Mouse (Mus musculus) layer of hippocampus, adult 2 months (tissue): ENCODE measurements at regions not wholly inside any gene's neighbourhood (a gene's known extent, or its start where the extent isn't known, plus 50 kb on each side); places are given as distances from the start of the nearest gene placed in this dataset.

ENCODE experiments used
- DNase-seq, 2 experiments: peaks; one replicate each; pipeline ENCODE4 v3.0.0; 2022; ENCODE audit warnings: low spot score in 2 of 2
- H3K27ac ChIP-seq: fragments of 200-600 bp; 2 replicates; pipeline ENCODE4 v1.8.1; 2022
- H3K4me3 ChIP-seq: fragments of 200-600 bp; 2 replicates; pipeline ENCODE4 v1.8.1; 2022; ENCODE audit warnings: mild to moderate bottlenecking
- CTCF ChIP-seq: fragments of 200-600 bp; conservative IDR thresholded peaks from 2 replicates; pipeline ENCODE4 v1.8.1; 2022; ENCODE audit warnings: antibody characterized with exemption, mild to moderate bottlenecking, moderate library complexity

DNA sequence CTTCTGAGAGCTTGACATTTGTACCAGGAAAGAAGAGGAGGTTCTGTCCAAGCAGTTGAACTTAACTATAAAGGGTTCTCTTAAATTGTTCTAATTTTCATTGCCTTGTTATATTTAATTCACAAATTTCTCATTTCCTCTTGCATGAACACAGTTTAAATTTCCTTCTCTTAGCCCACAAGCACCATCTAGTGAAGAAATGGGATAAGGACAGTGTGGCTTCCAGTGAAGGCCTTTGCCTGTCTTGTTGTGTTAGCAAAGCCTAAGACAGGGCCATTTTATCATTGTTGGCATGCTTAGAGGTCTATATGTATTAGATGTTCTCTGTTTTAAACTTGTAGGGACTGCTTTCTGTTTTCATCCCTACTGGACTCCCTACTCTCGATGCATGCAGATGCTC, 110.0 kb upstream of the Paip1 start:
- TF ChIP-seq CTCF, result peak; percentile 80
- Histone ChIP-seq H3K4me3 (no peak overlapping the region), H3K27ac (no peak overlapping the region)
- peak in 1 of 2 experiments; percentile 26 for DNase-seq

DNA sequence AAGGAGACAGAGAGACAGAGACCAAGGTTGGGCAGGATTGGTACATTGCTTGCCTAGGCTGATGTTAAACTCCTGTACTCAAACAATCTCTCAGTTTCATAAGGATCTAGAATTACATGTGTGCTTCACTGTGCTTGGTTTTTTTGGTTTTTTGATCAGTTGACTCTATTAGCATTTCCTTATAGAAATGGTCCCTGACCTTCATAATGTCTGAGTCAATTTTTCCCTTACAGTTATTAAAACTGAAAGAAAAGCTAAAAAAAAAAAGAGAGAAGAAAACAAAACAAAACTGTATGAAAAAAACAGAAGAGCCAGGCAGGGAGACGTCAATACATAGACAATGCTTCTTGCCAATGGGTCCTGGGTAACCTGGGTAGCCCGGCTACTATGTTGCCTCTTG, 102.9 kb upstream of the Paip1 start:
- TF ChIP-seq CTCF, result no peak
- DNase-seq, result no peak
- no peak overlapping the region for H3K4me3 ChIP-seq
- no peak overlapping the region for H3K27ac ChIP-seq

DNA sequence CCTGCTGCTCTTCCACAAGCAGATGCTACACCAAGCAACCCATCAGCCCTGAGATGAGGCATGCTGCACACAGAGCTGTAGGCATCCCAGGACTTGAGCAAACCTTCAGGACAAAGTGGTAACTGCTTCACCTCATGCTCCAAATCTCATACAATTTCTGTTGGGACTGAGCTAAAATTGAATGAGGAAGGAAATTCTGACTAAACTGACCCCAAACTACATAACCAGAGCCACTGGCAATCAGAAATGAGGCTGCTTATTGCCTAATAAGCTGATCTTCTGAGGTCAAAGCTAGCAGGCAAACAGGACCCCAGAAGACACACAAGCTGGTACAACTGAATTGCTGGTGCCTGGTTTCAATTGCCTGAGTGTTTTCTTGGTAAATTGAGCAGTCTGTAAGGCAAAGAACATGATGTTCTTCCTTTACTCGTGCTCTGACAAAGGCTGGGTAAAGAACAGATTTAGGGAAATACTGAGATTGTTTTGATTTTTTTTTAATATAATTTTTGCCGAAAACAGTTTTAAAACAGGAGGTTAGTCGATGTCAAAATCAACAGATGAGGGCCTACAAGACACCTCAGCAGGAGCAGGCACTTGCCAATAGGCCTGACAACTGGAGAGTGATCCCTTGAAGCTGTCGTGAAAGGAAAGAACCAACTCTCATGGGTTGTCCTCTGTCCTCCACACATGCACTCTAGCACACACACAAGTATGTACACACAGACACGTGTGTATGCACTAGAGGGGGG, 101.3 kb upstream of the Paip1 start:
- no peak for TF ChIP-seq CTCF
- Histone ChIP-seq H3K4me3 (no peak overlapping the region), H3K27ac (no peak overlapping the region)
- no peak for DNase-seq

DNA sequence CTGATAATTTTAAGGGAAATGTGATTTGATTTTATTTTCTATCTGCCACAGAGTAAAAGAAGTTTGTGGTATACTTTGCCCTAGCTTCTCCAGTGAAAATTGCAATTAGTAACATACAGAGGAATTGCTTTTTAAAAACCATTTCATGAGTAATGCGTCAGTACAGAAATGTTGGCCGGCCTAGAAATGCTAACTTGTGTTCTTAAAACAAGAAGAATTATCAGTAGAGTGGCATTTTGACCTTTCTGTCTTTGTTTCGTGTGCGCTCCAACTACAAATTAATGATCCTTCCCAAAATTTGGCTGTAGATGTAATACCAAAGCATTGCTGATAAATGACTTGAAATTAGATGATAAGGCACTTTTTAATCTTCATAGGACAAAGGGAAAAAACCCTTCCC, 99.7 kb upstream of the Paip1 start:
- DNase-seq, result no peak
- Histone ChIP-seq H3K4me3 (no peak overlapping the region), H3K27ac (no peak overlapping the region)
- TF ChIP-seq CTCF, result no peak

GRCm38 (mm10) chr13:119331815-119332214, 96.6 kb upstream of the Paip1 start:
- DNase-seq, result no peak
- H3K4me3 ChIP-seq, result no peak overlapping the region
- TF ChIP-seq CTCF, result no peak

DNA sequence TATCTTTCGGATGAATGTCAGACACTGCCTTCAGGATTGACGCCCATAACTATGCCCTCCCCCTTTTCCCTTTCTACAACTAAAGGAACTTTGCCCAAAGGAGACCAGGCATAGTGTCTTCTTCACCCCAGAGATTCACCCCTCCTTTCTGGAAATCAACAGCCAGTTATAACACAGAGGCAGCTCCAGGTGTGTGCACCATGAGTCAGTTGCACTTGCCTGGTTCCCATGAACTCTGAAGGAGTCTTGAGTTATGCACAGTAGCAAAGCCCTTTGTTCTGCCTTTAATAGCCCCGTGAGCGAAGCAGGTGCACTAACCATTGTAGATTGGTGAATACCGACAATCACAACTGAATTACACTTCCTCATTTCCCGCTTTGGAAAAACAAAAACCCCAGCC, 94.5 kb upstream of the Paip1 start:
- no peak for DNase-seq
- Histone ChIP-seq H3K4me3 (no peak overlapping the region), H3K27ac (no peak overlapping the region)
- TF ChIP-seq CTCF, result no peak

More at GRCm38 (mm10) chr13:119331815-119332214, 96.6 kb upstream of the Paip1 start:
- no peak overlapping the region for H3K27ac ChIP-seq

DNA sequence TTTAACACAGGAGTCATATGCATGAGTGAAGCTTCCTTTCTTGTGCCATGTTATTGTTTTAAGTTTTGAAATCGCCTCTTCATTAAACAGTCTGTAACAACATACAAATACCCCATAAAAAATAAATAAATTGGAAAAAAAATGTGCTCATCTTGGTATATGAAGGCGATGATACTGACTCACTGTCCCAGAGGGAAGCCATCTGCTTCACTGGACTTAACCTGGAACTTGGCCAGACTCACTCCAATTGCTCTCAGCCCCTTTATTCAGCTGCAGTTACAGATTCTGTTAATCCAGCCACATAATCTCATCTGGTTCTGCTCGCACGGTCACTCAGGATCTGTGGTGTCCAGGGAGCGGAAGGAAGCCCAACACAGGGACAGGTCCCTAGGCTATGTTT, 90.5 kb upstream of the Paip1 start:
- no peak for DNase-seq
- H3K4me3 ChIP-seq, result no peak overlapping the region
- no peak for TF ChIP-seq CTCF
- H3K27ac ChIP-seq, result no peak overlapping the region

DNA sequence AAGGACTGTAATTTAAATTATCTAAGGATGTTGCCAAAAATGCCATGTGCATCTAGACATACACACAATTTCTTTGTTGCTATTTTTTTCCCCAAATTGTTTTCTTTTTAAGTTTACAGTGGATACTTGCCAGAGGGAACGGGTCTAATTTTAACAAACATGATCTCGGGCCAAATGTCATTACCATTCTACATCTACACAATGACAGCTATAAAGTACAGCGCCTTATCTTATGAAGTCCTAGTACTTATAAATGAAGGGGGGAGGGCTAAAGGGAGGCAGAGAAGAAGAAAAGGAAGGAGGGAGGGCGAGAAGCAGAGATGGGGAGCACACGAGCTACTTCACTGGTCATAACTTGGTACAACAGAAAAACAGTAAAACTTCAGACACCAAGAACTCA, 89.4 kb upstream of the Paip1 start:
- no peak for DNase-seq
- TF ChIP-seq CTCF, result no peak
- Histone ChIP-seq H3K27ac (no peak overlapping the region), H3K4me3 (no peak overlapping the region)

GRCm38 (mm10) chr13:119339762-119340161, 88.6 kb upstream of the Paip1 start:
- no peak for DNase-seq
- no peak overlapping the region for H3K27ac ChIP-seq
- no peak for TF ChIP-seq CTCF
- no peak overlapping the region for H3K4me3 ChIP-seq

GRCm38 (mm10) chr13:119341833-119342232, 86.6 kb upstream of the Paip1 start:
- Histone ChIP-seq H3K4me3 (no peak overlapping the region), H3K27ac (no peak overlapping the region)
- no peak for DNase-seq
- TF ChIP-seq CTCF, result peak; percentile 76

DNA sequence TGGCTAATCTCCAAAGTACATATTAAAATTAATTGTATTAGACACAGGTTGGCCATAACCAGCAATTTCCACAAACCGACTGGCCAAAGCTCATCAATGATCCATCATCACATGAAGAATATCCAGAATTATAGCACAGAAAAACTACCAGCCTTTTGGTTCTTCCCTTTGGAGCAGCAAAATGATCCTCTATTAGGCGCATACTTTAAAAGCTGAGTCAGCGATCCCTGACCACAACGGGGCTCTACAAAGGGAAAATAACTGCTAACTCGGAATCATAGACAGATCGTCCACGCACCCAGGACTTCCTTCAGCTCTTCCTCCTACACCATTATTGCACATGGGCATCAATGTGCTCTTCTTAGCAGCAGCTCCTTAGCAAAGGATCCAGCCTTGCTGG, 85.6 kb upstream of the Paip1 start:
- Histone ChIP-seq H3K27ac (no peak overlapping the region), H3K4me3 (no peak overlapping the region)
- no peak for TF ChIP-seq CTCF
- DNase-seq, result no peak

DNA sequence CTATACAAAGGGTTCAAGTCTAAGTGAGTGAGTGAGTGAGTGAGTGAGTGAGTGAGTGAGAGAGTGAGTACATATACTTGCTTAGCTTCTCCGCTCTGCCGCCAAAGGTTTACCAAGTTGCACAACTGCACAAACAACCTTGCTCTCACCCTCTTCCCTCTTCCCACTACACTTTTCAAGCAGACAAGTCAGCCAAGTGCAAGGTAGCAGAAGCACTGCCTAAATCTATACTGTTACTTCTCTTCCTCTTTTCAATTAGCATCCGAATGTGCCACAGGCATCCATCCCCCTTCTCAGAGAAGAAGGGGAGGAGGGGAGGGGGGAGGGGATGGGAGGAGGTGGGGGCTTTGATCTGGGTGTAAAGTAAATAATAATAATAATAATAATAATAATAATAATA, 80.4 kb upstream of the Paip1 start:
- H3K27ac ChIP-seq, result no peak overlapping the region
- TF ChIP-seq CTCF, result no peak

DNA sequence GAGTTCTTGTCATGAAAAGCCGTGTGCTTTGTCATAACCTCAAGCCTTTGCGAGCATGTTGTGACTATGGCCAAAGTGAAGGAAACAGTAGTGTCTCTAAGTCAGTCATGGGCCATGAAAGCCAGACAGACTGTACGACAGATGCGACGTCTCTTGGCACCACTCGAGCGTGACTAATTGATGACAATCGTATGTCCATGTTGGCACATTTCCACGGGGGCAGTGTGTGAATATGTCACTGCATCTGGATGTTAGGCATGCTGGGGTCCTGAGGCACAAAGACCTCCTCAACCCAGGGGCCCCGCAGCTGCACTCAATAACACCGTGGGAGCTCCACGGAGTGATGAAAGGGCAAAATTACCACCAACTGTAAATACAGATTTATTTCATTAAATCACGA, 77.1 kb upstream of the Paip1 start:
- no peak overlapping the region for H3K27ac ChIP-seq
- no peak overlapping the region for H3K4me3 ChIP-seq
- TF ChIP-seq CTCF, result no peak
- DNase-seq, result no peak

More for the DNA sequence above, 80.4 kb upstream of the Paip1 start:
- H3K4me3 ChIP-seq, result no peak overlapping the region
- DNase-seq, result no peak

- no peak for DNase-seq
- no peak overlapping the region for H3K4me3 ChIP-seq
- no peak for TF ChIP-seq CTCF
- no peak overlapping the region for H3K27ac ChIP-seq
These were observed 69.7 kb upstream of the Paip1 start for GRCm38 (mm10) chr13:119358696-119359095.
